ENCODE assay signal across 9 mouse cellular contexts in genomic region chr11:4974376-4975122, GRCm38 (mm10). TPM values are rescaled to one million over a fixed set of nuclear protein-coding genes. Genes with fewer than 3 reads are reported as not detected.
DNase-seq lines count a peak whose midpoint lies in the region; ATAC-seq and TF ChIP-seq lines count a peak whose summit lies in the region.
"Had no signal": no experiment of that assay in that cellular context is flagged by ENCODE, and none has a peak within 500 bp of the region (broad histone marks: within the 10 kb centered on the region; RNA-seq: fewer than 3 reads in every experiment).

No protein-coding gene starts in this region.

- 0 out of 2 replicates have a peak, but pooled peaks have one; percentile 8 for ATAC-seq in heart, postnatal 0 days (ENCODE audit: insufficient read depth, low read depth)
- ATAC-seq in liver, embryonic 12.5 days, result peak; percentile 22; the same call in 1 of the 2 replicates

- H3K79me2 ChIP-seq in macrophage (ENCODE audit: inconsistent target), result no peaks in the 10 kb centered on the region

- no peak overlapping the region for H3K4me2 ChIP-seq in heart, postnatal 0 days (ENCODE audit: low read depth, low read length)
- no peak overlapping the region for H3K4me2 ChIP-seq in liver, embryonic 12.5 days

- H3K4me3 ChIP-seq in heart, embryonic 10.5 days, result no peak overlapping the region
- no peak overlapping the region for H3K4me3 ChIP-seq in heart, postnatal 0 days (ENCODE audit: low read depth, low read length)
- no peak overlapping the region for H3K4me3 ChIP-seq in liver, embryonic 12.5 days
- H3K4me3 ChIP-seq in macrophage (ENCODE audit: inconsistent target), result no peak overlapping the region

- intact Hi-C loops in heart, postnatal 25 days (cut with DNase I), result loop anchor here (2.0 kb wide), 1 partner anchor 58 kb away; no protein-coding TSS in a partner anchor

- DNase-seq in heart, embryonic 10.5 days (ENCODE audit: low spot score), result no peak
- DNase-seq in heart, postnatal 25 days (ENCODE audit: low spot score), result no peak
- DNase-seq in heart, postnatal 0 days (ENCODE audit: low spot score), result no peak
- no peak for DNase-seq in cerebellum, adult 9-10 months
- no peak for DNase-seq in T-cell, adult 2 months (ENCODE audit: low spot score)
- DNase-seq in frontal cortex, postnatal 25 days (ENCODE audit: low spot score in 2 of 2), result no peak

- no peak overlapping the region for H3K9ac ChIP-seq in heart, postnatal 0 days (replicated peaks; ENCODE audit: low read depth, low read length)
- no peak overlapping the region for H3K9ac ChIP-seq in liver, embryonic 12.5 days

- TF ChIP-seq EP300 in heart, postnatal 0 days (IDR thresholded peaks at IDR 0.05; ENCODE audit: low read depth), result no peak

- TF ChIP-seq CTCF in heart, postnatal 0 days (IDR thresholded peaks at IDR 0.05; ENCODE audit: low read depth), result no peak

- whole genome bisulfite sequencing in heart, embryonic 10.5 days, result 69% methylated on average over 11 of the region's 11 CpGs
- WGBS in heart, postnatal 0 days, result 55% methylated on average over 11 of the region's 11 CpGs
- WGBS in liver, embryonic 12.5 days (ENCODE audit: insufficient replicate concordance), result 37% methylated on average over 11 of the region's 11 CpGs
- 32% methylated on average over 11 of the region's 11 CpGs for WGBS in macrophage (ENCODE audit: missing documents)

- no peaks in the 10 kb centered on the region for H3K9me3 ChIP-seq in heart, embryonic 10.5 days
- H3K9me3 ChIP-seq in heart, postnatal 0 days (replicated peaks; ENCODE audit: control insufficient read depth, low read length), result no peaks in the 10 kb centered on the region
- H3K9me3 ChIP-seq in liver, embryonic 12.5 days (replicated peaks), result no peaks in the 10 kb centered on the region

- H3K36me3 ChIP-seq in heart, embryonic 10.5 days, result no peaks in the 10 kb centered on the region
- no peaks in the 10 kb centered on the region for H3K36me3 ChIP-seq in heart, postnatal 0 days (replicated peaks; ENCODE audit: control insufficient read depth, insufficient read depth, low read length)
- H3K36me3 ChIP-seq in liver, embryonic 12.5 days, result no peaks in the 10 kb centered on the region
- no peaks in the 10 kb centered on the region for H3K36me3 ChIP-seq in macrophage (ENCODE audit: inconsistent target)

- peak overlapping the region; percentile 36; the same call in 1 of the 2 replicates for H3K27ac ChIP-seq in heart, embryonic 10.5 days
- peak overlapping the region; percentile 59 for H3K27ac ChIP-seq in heart, postnatal 0 days (ENCODE audit: low read depth)
- peak overlapping the region; percentile 65; the same call in 1 of the 2 replicates for H3K27ac ChIP-seq in liver, embryonic 12.5 days
- H3K27ac ChIP-seq in macrophage, result peak overlapping the region; percentile 27

- 0 out of 2 replicates have a peak, but pooled peaks cover 4% of the 10 kb centered on the region for H3K27me3 ChIP-seq in heart, embryonic 10.5 days (ENCODE audit: insufficient read depth, poor library complexity, severe bottlenecking)
- no peaks in the 10 kb centered on the region for H3K27me3 ChIP-seq in heart, postnatal 0 days (ENCODE audit: control insufficient read depth, insufficient read depth, low read length)
- H3K27me3 ChIP-seq in liver, embryonic 12.5 days (replicated peaks), result 0 out of 2 replicates have a peak, but pooled peaks cover 3% of the 10 kb centered on the region

- H3K4me1 ChIP-seq in heart, embryonic 10.5 days, result peaks cover 10% of the 10 kb centered on the region; the same call in 1 of the 2 replicates
- no peaks in the 10 kb centered on the region for H3K4me1 ChIP-seq in heart, postnatal 0 days (ENCODE audit: control insufficient read depth, insufficient read depth)
- H3K4me1 ChIP-seq in liver, embryonic 12.5 days, result peaks cover 34% of the 10 kb centered on the region

RNA-seq across cellular contexts. Expression of gene Ap1b1, which starts 12.1 kb away (rescaled TPM):
- polyA plus RNA-seq in heart, embryonic 10.5 days (2016; fragmentation: Nextera tagmentation; extraction: Ambion mirVana), result 55.7 and 62.6 TPM in 2 replicates
- 10 to 100 TPM; 53.1 to 58.1 TPM for total RNA-seq in heart, postnatal 25 days (2021)
- 39.0 and 56.7 TPM in 2 replicates for total RNA-seq in heart, postnatal 0 days (2014; rRNA removed; ENCODE audit: low replicate concordance)
- polyA plus RNA-seq in heart, postnatal 0 days (2015; fragmentation: Nextera tagmentation; extraction: Ambion mirVana), result 27.4 and 29.6 TPM in 2 replicates
- polyA plus RNA-seq in liver, embryonic 12.5 days (2016; fragmentation: Nextera tagmentation; extraction: Ambion mirVana), result 110 TPM in 2 replicates
- 100 to 1,000 TPM in 15 of 26 experiments, 10 to 100 TPM in 11; 18.3 to 342 (median 135) TPM for total RNA-seq in macrophage (2018; cell fraction: chromatin; rRNA removed)
- 100 to 1,000 TPM in 18 of 26 experiments, 10 to 100 TPM in 8; 62.8 to 179 (median 114) TPM for total RNA-seq in macrophage (2018; cell fraction: cytosol; rRNA removed)
- 100 to 1,000 TPM in 16 of 26 experiments, 10 to 100 TPM in 10; 43.0 to 233 (median 113) TPM for total RNA-seq in macrophage (2018; cell fraction: nucleus; rRNA removed)
- 127 to 179 TPM (median 133 TPM) in 3 replicates for polyA plus RNA-seq in macrophage (2018)

RNA-seq across cellular contexts. Expression of gene Nefh, which starts 26.7 kb away (rescaled TPM):
- 0.39 and 0.74 TPM in 2 replicates for polyA plus RNA-seq in heart, embryonic 10.5 days (2016; fragmentation: Nextera tagmentation; extraction: Ambion mirVana)
- not detected for total RNA-seq in heart, postnatal 25 days (2021)
- 0.04 TPM in 1 of 2 replicates, not detected in the other for total RNA-seq in heart, postnatal 0 days (2014; rRNA removed; ENCODE audit: low replicate concordance)
- 0.03 and 0.07 TPM in 2 replicates for polyA plus RNA-seq in heart, postnatal 0 days (2015; fragmentation: Nextera tagmentation; extraction: Ambion mirVana)
- 0.66 and 0.73 TPM in 2 replicates for polyA plus RNA-seq in liver, embryonic 12.5 days (2016; fragmentation: Nextera tagmentation; extraction: Ambion mirVana)
- not detected for total RNA-seq in macrophage (2018; cell fraction: chromatin; rRNA removed)
- total RNA-seq in macrophage (2018; cell fraction: cytosol; rRNA removed), result under 1 TPM in 4 of 26 experiments, not detected in 22; under 0.01 to 0.06 (median 0.05) TPM
- total RNA-seq in macrophage (2018; cell fraction: nucleus; rRNA removed), result not detected
- polyA plus RNA-seq in macrophage (2018), result 0.11 to 0.14 TPM in 2 of 3 replicates, not detected in the other
- total RNA-seq: gastrocnemius, adult 18-20 months had no signal
